Comparison of ENCODE assay signal across 16 mouse cellular contexts in genomic region chr9:9290767-9291166, GRCm38 (mm10). TPM values are rescaled to one million over a fixed set of nuclear protein-coding genes. Genes with fewer than 3 reads are reported as not detected.
DNase-seq lines count a peak whose midpoint lies in the region; ATAC-seq and TF ChIP-seq lines count a peak whose summit lies in the region.
"Had no signal": no experiment of that assay in that cellular context is flagged by ENCODE, and none has a peak within 500 bp of the region (broad histone marks: within the 10 kb centered on the region; RNA-seq: fewer than 3 reads in every experiment).

No protein-coding gene starts in this region.

- peak; percentile 62; the same call in 1 of the 2 replicates for ATAC-seq in lung, embryonic 14.5 days (ENCODE audit: insufficient read depth)
- ATAC-seq in stomach, embryonic 16.5 days (ENCODE audit: insufficient read depth, low FRiP score), result peak; percentile 69; the same call in 1 of the 2 replicates
- ATAC-seq: forebrain, embryonic 13.5 days had no signal

- no peak overlapping the region for H3K27ac ChIP-seq in lung, embryonic 14.5 days (ENCODE audit: low read depth)
- H3K27ac ChIP-seq in embryonic facial prominence, embryonic 10.5 days (replicated peaks), result no peak overlapping the region
- H3K27ac ChIP-seq in stomach, embryonic 16.5 days (ENCODE audit: low read length), result no peak overlapping the region
- H3K27ac ChIP-seq: forebrain, embryonic 13.5 days; hindbrain, embryonic 14.5 days; layer of hippocampus, adult 2 months; liver, embryonic 14.5 days; midbrain, embryonic 12.5 days; neural tube, embryonic 15.5 days had no signal

- 16% methylated on average over 3 of the region's 3 CpGs for WGBS in lung, embryonic 14.5 days
- WGBS in embryonic facial prominence, embryonic 10.5 days, result 55% methylated on average over 3 of the region's 3 CpGs
- 12% methylated on average over 3 of the region's 3 CpGs for WGBS in stomach, embryonic 16.5 days

- H3K4me2 ChIP-seq in lung, embryonic 14.5 days, result no peak overlapping the region
- H3K4me2 ChIP-seq in stomach, embryonic 16.5 days (ENCODE audit: low read depth, low read length), result no peak overlapping the region
- H3K4me2 ChIP-seq: forebrain, embryonic 13.5 days; heart, embryonic 12.5 days; hindbrain, embryonic 14.5 days; midbrain, embryonic 12.5 days; neural tube, embryonic 15.5 days had no signal

- H3K36me3 ChIP-seq in lung, embryonic 14.5 days (ENCODE audit: insufficient read depth), result no peaks in the 10 kb centered on the region
- H3K36me3 ChIP-seq in embryonic facial prominence, embryonic 10.5 days (replicated peaks), result no peaks in the 10 kb centered on the region
- H3K36me3 ChIP-seq in stomach, embryonic 16.5 days (ENCODE audit: control insufficient read depth, insufficient read depth, low read length), result no peaks in the 10 kb centered on the region
- H3K36me3 ChIP-seq: heart, embryonic 12.5 days; midbrain, embryonic 12.5 days; neural tube, embryonic 15.5 days had no signal

- no peaks in the 10 kb centered on the region for H3K27me3 ChIP-seq in lung, embryonic 14.5 days (ENCODE audit: insufficient read depth, low read length)
- H3K27me3 ChIP-seq in embryonic facial prominence, embryonic 10.5 days (replicated peaks; ENCODE audit: low read depth, poor library complexity, severe bottlenecking), result no peaks in the 10 kb centered on the region
- H3K27me3 ChIP-seq in stomach, embryonic 16.5 days (ENCODE audit: control insufficient read depth, insufficient read depth, low read length), result no peaks in the 10 kb centered on the region
- H3K27me3 ChIP-seq: forebrain, embryonic 13.5 days; heart, embryonic 12.5 days; midbrain, embryonic 12.5 days; neural tube, embryonic 15.5 days had no signal

- H3K4me1 ChIP-seq in lung, embryonic 14.5 days (ENCODE audit: insufficient read depth), result no peaks in the 10 kb centered on the region
- H3K4me1 ChIP-seq in embryonic facial prominence, embryonic 10.5 days, result 0 out of 2 replicates have a peak, but pooled peaks cover 6% of the 10 kb centered on the region
- H3K4me1 ChIP-seq in stomach, embryonic 16.5 days (ENCODE audit: control insufficient read depth, insufficient read depth, low read length), result no peaks in the 10 kb centered on the region
- H3K4me1 ChIP-seq: forebrain, embryonic 13.5 days; heart, embryonic 12.5 days; midbrain, embryonic 12.5 days; neural tube, embryonic 15.5 days had no signal

- H3K4me3 ChIP-seq in lung, embryonic 14.5 days (ENCODE audit: low read depth, low read length), result no peak overlapping the region
- no peak overlapping the region for H3K4me3 ChIP-seq in embryonic facial prominence, embryonic 10.5 days
- no peak overlapping the region for H3K4me3 ChIP-seq in stomach, embryonic 16.5 days (replicated peaks; ENCODE audit: low read length)
- H3K4me3 ChIP-seq: forebrain, embryonic 13.5 days; heart, embryonic 12.5 days; layer of hippocampus, adult 2 months; midbrain, embryonic 12.5 days; neural tube, embryonic 15.5 days had no signal

- peak; percentile 7 for DNase-seq in lung, embryonic 14.5 days
- no peak for DNase-seq in lung, adult 18-20 months
- peak; percentile 25 for DNase-seq in embryonic facial prominence, embryonic 10.5 days (ENCODE audit: low spot score)
- peak; percentile 12 for DNase-seq in fibroblast of lung, adult 2 months (ENCODE audit: low read depth)
- DNase-seq in right cerebral cortex, postnatal 14 days, result no peak
- DNase-seq in MN1 (ENCODE audit: low spot score), result no peak
- DNase-seq: cerebellum, postnatal 14 days; kidney, adult 8-10 months had no signal

- H3K9me3 ChIP-seq in lung, embryonic 14.5 days (ENCODE audit: low read depth, low read length), result no peaks in the 10 kb centered on the region
- no peaks in the 10 kb centered on the region for H3K9me3 ChIP-seq in embryonic facial prominence, embryonic 10.5 days
- H3K9me3 ChIP-seq in stomach, embryonic 16.5 days (replicated peaks; ENCODE audit: control insufficient read depth, low read length), result no peaks in the 10 kb centered on the region
- H3K9me3 ChIP-seq: forebrain, embryonic 13.5 days; heart, embryonic 12.5 days; midbrain, embryonic 12.5 days; neural tube, embryonic 15.5 days had no signal

- TF ChIP-seq CTCF in lung, embryonic 14.5 days (IDR thresholded peaks at IDR 0.05; ENCODE audit: low read depth), result no peak

- no peak overlapping the region for H3K9ac ChIP-seq in lung, embryonic 14.5 days
- no peak overlapping the region for H3K9ac ChIP-seq in stomach, embryonic 16.5 days (ENCODE audit: low read length)
- H3K9ac ChIP-seq: forebrain, embryonic 13.5 days; heart, embryonic 12.5 days; hindbrain, embryonic 14.5 days; liver, embryonic 14.5 days; midbrain, embryonic 12.5 days; neural tube, embryonic 15.5 days had no signal

RNA-seq across cellular contexts. Expression of gene Arhgap42, which starts 51.9 kb away (rescaled TPM):
- 44.2 and 45.8 TPM in 2 replicates for polyA plus RNA-seq in lung, embryonic 14.5 days (2014; fragmentation: Nextera tagmentation; extraction: Ambion mirVana)
- 35.8 and 36.7 TPM in 2 replicates for polyA plus RNA-seq in embryonic facial prominence, embryonic 10.5 days (2016; fragmentation: Nextera tagmentation; extraction: Ambion mirVana)
- polyA plus RNA-seq in stomach, embryonic 16.5 days (2015; fragmentation: Nextera tagmentation; extraction: Ambion mirVana), result 27.2 and 28.6 TPM in 2 replicates

Comparison
In these comparisons a context has a peak if more than half of its experiments do, and no peak if none do; other contexts are left out.
1. DNase-seq: peak in lung, embryonic 14.5 days (single experiment), embryonic facial prominence, embryonic 10.5 days (single experiment) and fibroblast of lung, adult 2 months (single experiment); none in lung, adult 18-20 months (0 of 2), right cerebral cortex, postnatal 14 days (single experiment) and MN1 (single experiment).